8 mouse cellular contexts compared by ENCODE assay signal in genomic region chr2:11496601-11497031, GRCm38 (mm10). TPM values are rescaled to one million over a fixed set of nuclear protein-coding genes. Genes with fewer than 3 reads are reported as not detected.
DNase-seq lines count a peak whose midpoint lies in the region; ATAC-seq and TF ChIP-seq lines count a peak whose summit lies in the region.

No protein-coding gene starts in this region.

- TF ChIP-seq CTCF in gastrocnemius, adult 2 months (IDR thresholded peaks at IDR 0.05), result no peak

- ATAC-seq in megakaryocyte, adult 5-6 weeks (ENCODE audit: poor library complexity, severe bottlenecking), result peak; percentile 73
- no peak for ATAC-seq in inflammation-experienced regulatory T-cells, adult 6 months

- H3K27ac ChIP-seq in gastrocnemius, adult 2 months, result peak overlapping the region; percentile 56; the same call in 1 of the 2 replicates

- DNase-seq in gastrocnemius, adult 2 months, result peak; percentile 66
- no peak for DNase-seq in gastrocnemius, adult 18-20 months (ENCODE audit: low spot score)
- DNase-seq in adrenal gland, postnatal 36 days, result peak; percentile 38 to 56
- DNase-seq in layer of hippocampus, adult 8-10 months (ENCODE audit: low spot score in 2 of 2), result peak; percentile 60 to 65
- DNase-seq in spleen, adult 18-20 months, result no peak
- no peak for DNase-seq in kidney, adult 18-20 months

- peak overlapping the region; percentile 97 for H3K4me3 ChIP-seq in gastrocnemius, adult 2 months

- intact Hi-C loops in gastrocnemius, adult 2 months (cut with DNase I), result no loop called here

RNA-seq across cellular contexts. Expression of gene Pfkfb3, which starts 57.3 kb away (rescaled TPM):
- total RNA-seq in gastrocnemius, adult 2 months (2021), result 100 to 1,000 TPM in 1 of 2 experiments, 10 to 100 TPM in 1; 84.9 to 302 TPM
- 100 to 1,000 TPM; 140 to 400 TPM for total RNA-seq in gastrocnemius, adult 18-20 months (2021)
- total RNA-seq in adrenal gland, postnatal 36 days (2021), result 100 to 1,000 TPM in 1 of 2 experiments, 10 to 100 TPM in 1; 94.5 to 108 TPM
- 10 to 100 TPM; 42.5 to 50.7 (median 45.4) TPM for total RNA-seq in layer of hippocampus, adult 8-10 months (2022)
- total RNA-seq in megakaryocyte, adult 5-6 weeks (2015), result 24.5 and 31.3 TPM in 2 replicates
- 22.1 and 23.0 TPM in 2 replicates for total RNA-seq in megakaryocyte, adult 5-6 weeks (2017)
- 10 to 100 TPM; 15.8 to 18.2 (median 16.4) TPM for polyA plus RNA-seq in inflammation-experienced regulatory T-cells, adult 6 months (2017; shearing (Covaris generic))

Comparison
In these comparisons a context has a peak if more than half of its experiments do, and no peak if none do; other contexts are left out.
1. DNase-seq: peak in gastrocnemius, adult 2 months (single experiment), adrenal gland, postnatal 36 days (2 of 2) and layer of hippocampus, adult 8-10 months (2 of 2); none in gastrocnemius, adult 18-20 months (single experiment), spleen, adult 18-20 months (0 of 2) and kidney, adult 18-20 months (single experiment).